Mouse (Mus musculus): Measurements from ENCODE around the gene Tceal7.

DNA sequence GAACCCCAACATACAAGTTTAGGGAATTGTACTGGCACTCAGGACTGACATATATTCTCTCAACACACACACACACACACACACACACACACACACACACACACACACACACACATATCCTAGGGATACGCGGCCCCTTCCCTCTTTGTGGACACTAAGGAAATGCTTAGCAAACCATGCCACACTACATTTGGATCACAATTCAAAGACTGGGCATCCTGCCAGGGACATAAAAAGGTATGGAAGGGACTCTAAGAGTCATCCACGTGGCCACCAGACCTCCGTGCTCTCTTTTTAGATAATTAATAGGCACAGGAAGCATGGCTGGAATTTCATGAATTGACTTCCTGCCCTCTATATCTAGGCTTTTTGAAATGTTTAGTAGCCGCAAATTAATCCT, 13.2 kb downstream of the Tceal7 start:
- TF ChIP-seq CTCF (IDR thresholded peaks at IDR 0.05) (no peak), POLR2A (IDR thresholded peaks at IDR 0.05; ENCODE audit: insufficient read depth, low read depth, low read length) (no peak)

Data from heart, adult 2 months (tissue).